ENCODE assay signal across 8 mouse cellular contexts in genomic region chr10:12919287-12919686, GRCm38 (mm10). TPM values are rescaled to one million over a fixed set of nuclear protein-coding genes. Genes with fewer than 3 reads are reported as not detected.
DNase-seq lines count a peak whose midpoint lies in the region; ATAC-seq and TF ChIP-seq lines count a peak whose summit lies in the region.

No protein-coding gene starts in this region.

- 44% methylated on average over 5 of the region's 5 CpGs for WGBS in hindbrain, embryonic 11.5 days
- WGBS in hindbrain, embryonic 13.5 days = 43% methylated on average over 5 of the region's 5 CpGs
- WGBS in heart, adult 2 months = 39% methylated on average over 5 of the region's 5 CpGs
- 46% methylated on average over 5 of the region's 5 CpGs for WGBS in liver, adult 2 months
- WGBS in forebrain, embryonic 13.5 days = 35% methylated on average over 5 of the region's 5 CpGs

- H3K27ac ChIP-seq in hindbrain, embryonic 11.5 days (ENCODE audit: low read depth, low read length) = no peak overlapping the region
- no peak overlapping the region for H3K27ac ChIP-seq in hindbrain, embryonic 13.5 days
- no peak overlapping the region for H3K27ac ChIP-seq in heart, adult 2 months
- H3K27ac ChIP-seq in liver, adult 2 months (replicated peaks; ENCODE audit: insufficient read depth, low read depth, low read length) = no peak overlapping the region
- no peak overlapping the region for H3K27ac ChIP-seq in forebrain, embryonic 13.5 days

- no peak overlapping the region for H3K9ac ChIP-seq in hindbrain, embryonic 11.5 days (ENCODE audit: low read depth, low read length)
- H3K9ac ChIP-seq in hindbrain, embryonic 13.5 days = no peak overlapping the region
- no peak overlapping the region for H3K9ac ChIP-seq in heart, adult 2 months (ENCODE audit: low read depth, low read length)
- no peak overlapping the region for H3K9ac ChIP-seq in liver, adult 2 months (ENCODE audit: low read depth, low read length)
- no peak overlapping the region for H3K9ac ChIP-seq in forebrain, embryonic 13.5 days

- no peaks in the 10 kb centered on the region for H3K79me2 ChIP-seq in heart, adult 2 months (replicated peaks; ENCODE audit: control insufficient read depth, insufficient read depth, low read length)
- no peaks in the 10 kb centered on the region for H3K79me2 ChIP-seq in liver, adult 2 months (ENCODE audit: control insufficient read depth, insufficient read depth, low read length)

- TF ChIP-seq CTCF in heart, adult 2 months (IDR thresholded peaks at IDR 0.05) = peak; percentile 62
- TF ChIP-seq CTCF in liver, adult 2 months (IDR thresholded peaks at IDR 0.05; ENCODE audit: low read depth, low read length) = peak; percentile 19; the same call in 1 of the 2 replicates

- no peaks in the 10 kb centered on the region for H3K27me3 ChIP-seq in hindbrain, embryonic 11.5 days (ENCODE audit: control insufficient read depth, insufficient read depth, low read length)
- H3K27me3 ChIP-seq in hindbrain, embryonic 13.5 days = no peaks in the 10 kb centered on the region
- no peaks in the 10 kb centered on the region for H3K27me3 ChIP-seq in heart, adult 2 months (ENCODE audit: control insufficient read depth, insufficient read depth, low read length)
- no peaks in the 10 kb centered on the region for H3K27me3 ChIP-seq in liver, adult 2 months (ENCODE audit: control insufficient read depth, insufficient read depth, low read length)
- H3K27me3 ChIP-seq in splenic B cell, adult 2 months (ENCODE audit: control insufficient read depth, insufficient read depth, low read length, poor library complexity, severe bottlenecking) = no peaks in the 10 kb centered on the region
- H3K27me3 ChIP-seq in forebrain, embryonic 13.5 days = no peaks in the 10 kb centered on the region

- intact Hi-C loops in heart, adult 2 months (cut with DNase I) = no loop called here

- no peaks in the 10 kb centered on the region for H3K4me1 ChIP-seq in hindbrain, embryonic 11.5 days (replicated peaks; ENCODE audit: control insufficient read depth, insufficient read depth, low read length)
- peaks cover 8% of the 10 kb centered on the region for H3K4me1 ChIP-seq in hindbrain, embryonic 13.5 days (replicated peaks)
- H3K4me1 ChIP-seq in heart, adult 2 months (ENCODE audit: control insufficient read depth, insufficient read depth, low read length) = no peaks in the 10 kb centered on the region; the same call in 1 of the 2 replicates
- H3K4me1 ChIP-seq in liver, adult 2 months (ENCODE audit: control insufficient read depth, insufficient read depth, low read length) = no peaks in the 10 kb centered on the region
- peaks cover 6% of the 10 kb centered on the region; the same call in 1 of the 2 replicates for H3K4me1 ChIP-seq in forebrain, embryonic 13.5 days

- peak; percentile 38 for DNase-seq in hindbrain, embryonic 11.5 days (ENCODE audit: low spot score)
- peak; percentile 46 for DNase-seq in R1 (ENCODE audit: low read depth, low spot score)
- peak; percentile 27 to 49 for DNase-seq in heart, adult 2 months
- peak; percentile 64 for DNase-seq in liver, adult 2 months (ENCODE audit: extremely low read depth, low read depth, low spot score)
- peak; percentile 31 for DNase-seq in splenic B cell, adult 2 months (ENCODE audit: low read depth, low spot score)
- no peak for DNase-seq in right cerebral cortex, postnatal 36 days (ENCODE audit: low spot score in 2 of 2)

- no peak overlapping the region for H3K4me2 ChIP-seq in hindbrain, embryonic 11.5 days (replicated peaks; ENCODE audit: low read depth, low read length)
- H3K4me2 ChIP-seq in hindbrain, embryonic 13.5 days = no peak overlapping the region
- no peak overlapping the region for H3K4me2 ChIP-seq in forebrain, embryonic 13.5 days

- TF ChIP-seq EP300 in heart, adult 2 months (IDR thresholded peaks at IDR 0.05; ENCODE audit: insufficient read depth, low read depth, low read length) = peak; percentile 45; the same call in 1 of the 2 replicates

- TF ChIP-seq POLR2A in heart, adult 2 months (IDR thresholded peaks at IDR 0.05; ENCODE audit: insufficient read depth, low read depth, low read length) = no peak
- no peak for TF ChIP-seq POLR2A in liver, adult 2 months (IDR thresholded peaks at IDR 0.05; ENCODE audit: extremely low read depth, insufficient read depth, low read length)

- H3K9me3 ChIP-seq in hindbrain, embryonic 11.5 days (ENCODE audit: control insufficient read depth, low read length) = no peaks in the 10 kb centered on the region
- H3K9me3 ChIP-seq in hindbrain, embryonic 13.5 days = no peaks in the 10 kb centered on the region
- H3K9me3 ChIP-seq in forebrain, embryonic 13.5 days (replicated peaks) = no peaks in the 10 kb centered on the region

- H3K36me3 ChIP-seq in hindbrain, embryonic 11.5 days (ENCODE audit: control insufficient read depth, insufficient read depth, low read length) = no peaks in the 10 kb centered on the region
- no peaks in the 10 kb centered on the region for H3K36me3 ChIP-seq in hindbrain, embryonic 13.5 days
- H3K36me3 ChIP-seq in heart, adult 2 months (ENCODE audit: control insufficient read depth, insufficient read depth, low read length) = no peaks in the 10 kb centered on the region
- H3K36me3 ChIP-seq in liver, adult 2 months (ENCODE audit: control insufficient read depth, insufficient read depth, low read length) = no peaks in the 10 kb centered on the region
- no peaks in the 10 kb centered on the region for H3K36me3 ChIP-seq in splenic B cell, adult 2 months (ENCODE audit: control insufficient read depth, insufficient read depth, low read length, poor library complexity, severe bottlenecking)
- no peaks in the 10 kb centered on the region for H3K36me3 ChIP-seq in forebrain, embryonic 13.5 days (ENCODE audit: poor library complexity, severe bottlenecking)

- H3K4me3 ChIP-seq in hindbrain, embryonic 11.5 days (ENCODE audit: low read depth, low read length) = no peak overlapping the region
- no peak overlapping the region for H3K4me3 ChIP-seq in hindbrain, embryonic 13.5 days
- H3K4me3 ChIP-seq in heart, adult 2 months = no peak overlapping the region
- H3K4me3 ChIP-seq in liver, adult 2 months (ENCODE audit: insufficient read depth, low read depth, low read length) = no peak overlapping the region
- no peak overlapping the region for H3K4me3 ChIP-seq in forebrain, embryonic 13.5 days

- no peak for ATAC-seq in hindbrain, embryonic 11.5 days (ENCODE audit: low FRiP score)
- no peak for ATAC-seq in hindbrain, embryonic 13.5 days (ENCODE audit: low FRiP score)
- ATAC-seq in forebrain, embryonic 13.5 days = no peak

RNA-seq across cellular contexts. Expression of gene Stx11, which starts 44.8 kb away (rescaled TPM):
- 1.4 and 2.7 TPM in 2 replicates for polyA plus RNA-seq in hindbrain, embryonic 11.5 days (2014; fragmentation: Nextera tagmentation; extraction: Ambion mirVana)
- polyA plus RNA-seq in hindbrain, embryonic 13.5 days (2015; fragmentation: Nextera tagmentation; extraction: Ambion mirVana) = 1.2 and 1.3 TPM in 2 replicates
- total RNA-seq in heart, adult 2 months (2021) = 1 to 10 TPM; 2.7 to 4.0 TPM
- polyA plus RNA-seq in heart, adult 2 months (2012; rRNA removed) = 1.7 and 2.2 TPM in 2 replicates
- total RNA-seq in liver, adult 2 months (2014; rRNA removed) = 0.94 and 1.5 TPM in 2 replicates
- polyA plus RNA-seq in liver, adult 2 months (2012; rRNA removed) = 0.18 and 0.65 TPM in 2 replicates
- 0.58 and 0.67 TPM in 2 replicates for polyA plus RNA-seq in forebrain, embryonic 13.5 days (2015; fragmentation: Nextera tagmentation; extraction: Ambion mirVana)

RNA-seq across cellular contexts. Expression of gene Utrn, which starts 50.1 kb away (rescaled TPM):
- 40.2 and 54.7 TPM in 2 replicates for polyA plus RNA-seq in hindbrain, embryonic 11.5 days (2014; fragmentation: Nextera tagmentation; extraction: Ambion mirVana)
- polyA plus RNA-seq in hindbrain, embryonic 13.5 days (2015; fragmentation: Nextera tagmentation; extraction: Ambion mirVana) = 30.1 and 31.4 TPM in 2 replicates
- total RNA-seq in heart, adult 2 months (2021) = 10 to 100 TPM; 61.8 to 68.1 TPM
- 18.8 and 33.4 TPM in 2 replicates for polyA plus RNA-seq in heart, adult 2 months (2012; rRNA removed)
- total RNA-seq in liver, adult 2 months (2014; rRNA removed) = 25.7 and 27.9 TPM in 2 replicates
- polyA plus RNA-seq in liver, adult 2 months (2012; rRNA removed) = 5.4 and 5.9 TPM in 2 replicates
- polyA plus RNA-seq in forebrain, embryonic 13.5 days (2015; fragmentation: Nextera tagmentation; extraction: Ambion mirVana) = 18.7 and 22.0 TPM in 2 replicates

Comparison
In these comparisons a context has a peak if more than half of its experiments do, and no peak if none do; other contexts are left out.
1. DNase-seq: peak in hindbrain, embryonic 11.5 days (single experiment), R1 (single experiment), heart, adult 2 months (2 of 2), liver, adult 2 months (single experiment) and splenic B cell, adult 2 months (single experiment); none in right cerebral cortex, postnatal 36 days (0 of 2).